Mouse (Mus musculus) urinary bladder, postnatal 14 days (tissue): ENCODE results near the gene Tmem243.
A peak's percentile ranks its signal among the peaks of the same experiment; 100 is the strongest.
"Not testable (repeated sequence)": the region's sequence is repeated elsewhere in the genome, so short reads cannot be mapped to it uniquely, and the experiment has no call there.

ENCODE experiments used
- DNase-seq: peaks from one replicate; pipeline ENCODE4 v3.0.0; 2021; ENCODE audit warnings: low spot score

The Tmem243 gene

GRCm38 (mm10) chr5:9107296-9108089, 7.0 kb downstream of the Tmem243 start:
- DNase-seq, result no peak

- no peak for DNase-seq
These were observed 8.0 kb downstream of the Tmem243 start for GRCm38 (mm10) chr5:9108490-9108889.

GRCm38 (mm10) chr5:9109582-9109981, 9.1 kb downstream of the Tmem243 start:
- DNase-seq, result no peak

GRCm38 (mm10) chr5:9111285-9111684, 10.8 kb downstream of the Tmem243 start:
- no peak for DNase-seq

GRCm38 (mm10) chr5:9111759-9112158, 11.3 kb downstream of the Tmem243 start:
- DNase-seq, result peak; percentile 60

- DNase-seq, result no peak
These were observed 13.7 kb downstream of the Tmem243 start for GRCm38 (mm10) chr5:9114162-9114561.

- DNase-seq, result no peak
These were observed 23.7 kb downstream of the Tmem243 start for GRCm38 (mm10) chr5:9124134-9124533.

GRCm38 (mm10) chr5:9128566-9128965, 28.1 kb downstream of the Tmem243 start:
- no peak for DNase-seq

GRCm38 (mm10) chr5:9131786-9132185, 31.3 kb downstream of the Tmem243 start:
- no peak for DNase-seq

- no peak for DNase-seq
These were observed 35.1 kb downstream of the Tmem243 start for GRCm38 (mm10) chr5:9135588-9135987.

GRCm38 (mm10) chr5:9140724-9141123, 40.3 kb downstream of the Tmem243 start:
- no peak for DNase-seq

GRCm38 (mm10) chr5:9142376-9142775, 41.9 kb downstream of the Tmem243 start:
- no peak for DNase-seq

GRCm38 (mm10) chr5:9149273-9149850, 48.9 kb downstream of the Tmem243 start:
- DNase-seq, result no peak

GRCm38 (mm10) chr5:9156746-9157145, 56.3 kb downstream of the Tmem243 start:
- DNase-seq, result no peak

GRCm38 (mm10) chr5:9157336-9157735, 56.9 kb downstream of the Tmem243 start:
- DNase-seq, result no peak

GRCm38 (mm10) chr5:9160831-9161455, 60.5 kb downstream of the Tmem243 start:
- peak; percentile 34 for DNase-seq

GRCm38 (mm10) chr5:9161456-9162041, 61.1 kb downstream of the Tmem243 start, which contains the start of gene Dmtf1:
Gene Dmtf1 (minus strand): TSS chr5:9161776.
- DNase-seq, result peak; percentile 87

- peak; percentile 5 for DNase-seq
These were observed 61.6 kb downstream of the Tmem243 start for GRCm38 (mm10) chr5:9162088-9162487.

GRCm38 (mm10) chr5:9163411-9163810, 62.9 kb downstream of the Tmem243 start:
- DNase-seq, result no peak

GRCm38 (mm10) chr5:9165151-9165550, 64.7 kb downstream of the Tmem243 start:
- DNase-seq, result not testable (repeated sequence)

- DNase-seq, result no peak
These were observed 65.9 kb downstream of the Tmem243 start for GRCm38 (mm10) chr5:9166366-9166765.

GRCm38 (mm10) chr5:9169328-9170005, 69.0 kb downstream of the Tmem243 start:
- DNase-seq, result not testable (repeated sequence)
